Mouse (Mus musculus) C2C12 (cell line): ENCODE data around the gene Srsf2. TPM values are rescaled to one million over a fixed set of nuclear protein-coding genes. Genes with fewer than 3 reads are reported as not detected.
"Not testable (repeated sequence)": the region's sequence is repeated elsewhere in the genome, so short reads cannot be mapped to it uniquely, and the experiment has no call there.

Experiments
- H3K27me3 ChIP-seq: one replicate; pipeline ENCODE4 v1.6.1; 2011; ENCODE audit not compliant: control insufficient read depth, insufficient read depth, insufficient read length
- H3K36me3 ChIP-seq: one replicate; pipeline ENCODE4 v1.6.1; 2011; ENCODE audit not compliant: control insufficient read depth, insufficient read depth
- H3K4me3 ChIP-seq: one replicate; pipeline ENCODE4 v1.5.1; 2011; ENCODE audit warnings: mild to moderate bottlenecking, control low read depth; ENCODE audit not compliant: poor library complexity, insufficient read depth, severe bottlenecking
- H3K79me2 ChIP-seq: one replicate; pipeline ENCODE4 v1.6.1; 2011; ENCODE audit not compliant: control insufficient read depth, insufficient read depth
- H3K79me3 ChIP-seq: one replicate; pipeline ENCODE4 v1.6.1; 2011; ENCODE audit warnings: low read depth, control low read depth
- H3ac ChIP-seq: one replicate; pipeline ENCODE3; 2011; ENCODE audit warnings: low read depth; ENCODE audit not compliant: control insufficient read depth, insufficient read length
- CEBPB ChIP-seq: IDR thresholded peaks from one replicate; pipeline ENCODE4 v1.6.1; 2011; ENCODE audit warnings: low read depth, mild to moderate bottlenecking, control low read depth, moderate library complexity
- CTCF ChIP-seq: IDR thresholded peaks from one replicate; pipeline ENCODE4 v1.5.1; 2011; ENCODE audit not compliant: control insufficient read depth, insufficient read depth, insufficient read length
- FOSL1 ChIP-seq: IDR thresholded peaks from one replicate; pipeline ENCODE4 v1.8.0; 2011; ENCODE audit warnings: mild to moderate bottlenecking, low read length; ENCODE audit not compliant: poor library complexity, insufficient read depth, severe bottlenecking
- MAX ChIP-seq: IDR thresholded peaks from one replicate; pipeline ENCODE4 v1.6.1; 2011; ENCODE audit warnings: mild to moderate bottlenecking, control low read depth
- MYOD1 ChIP-seq: IDR thresholded peaks from one replicate; pipeline ENCODE4 v1.6.1; 2011; ENCODE audit warnings: low read depth; ENCODE audit not compliant: control insufficient read depth, insufficient read length
- MYOG ChIP-seq: IDR thresholded peaks from one replicate; pipeline ENCODE4 v1.6.1; 2011; ENCODE audit not compliant: control insufficient read depth, insufficient read length; ENCODE audit errors: extremely low read depth
- USF1 ChIP-seq: IDR thresholded peaks from one replicate; pipeline ENCODE4 v1.6.1; 2011; ENCODE audit warnings: low read depth, mild to moderate bottlenecking, control low read depth, moderate library complexity
- polyA plus RNA-seq: library from polyadenylated mRNA; unstranded; fragments of >200 nt; fragmentation: generic; extraction: Trizol; gene quantifications from one replicate; pipeline ENCODE4 v1.2.1, GENCODE M21; 2012; ENCODE audit warnings: missing spikeins

The Srsf2 gene
- polyA plus RNA-seq, 1 experiment = 326 TPM

- Histone ChIP-seq H3K36me3 (peaks cover 60% of the 10 kb centered on the region), H3K27me3 (no peaks in the 10 kb centered on the region), H3ac (peak overlapping the region; percentile 84), H3K4me3 (peak overlapping the region; percentile 98), H3K79me2 (peaks cover 91% of the 10 kb centered on the region), H3K79me3 (peaks cover 58% of the 10 kb centered on the region)
- TF ChIP-seq FOSL1 (no peak), MYOD1 (no peak)
Measured at GRCm38 (mm10) chr11:116851576-116852290, 1.2 kb downstream of the Srsf2 start.

- Histone ChIP-seq H3K4me3 (peak overlapping the region; percentile 98), H3ac (peak overlapping the region; percentile 66), H3K79me3 (peaks cover 58% of the 10 kb centered on the region), H3K79me2 (peaks cover 91% of the 10 kb centered on the region), H3K27me3 (no peaks in the 10 kb centered on the region), H3K36me3 (peaks cover 61% of the 10 kb centered on the region)
- TF ChIP-seq CEBPB = no peak
- TF ChIP-seq MYOD1 = no peak
Measured at GRCm38 (mm10) chr11:116850833-116851477, 1.9 kb downstream of the Srsf2 start.

GRCm38 (mm10) chr11:116850085-116850484 lies 2.8 kb downstream of the Srsf2 start:
- H3K79me2 ChIP-seq = peaks cover 92% of the 10 kb centered on the region
- peak overlapping the region; percentile 61 for H3ac ChIP-seq
- peaks cover 63% of the 10 kb centered on the region for H3K36me3 ChIP-seq
- peak overlapping the region; percentile 98 for H3K4me3 ChIP-seq
- TF ChIP-seq FOSL1 (no peak), MYOD1 (no peak), MAX (no peak), CEBPB (no peak), CTCF (no peak), USF1 (no peak), MYOG (no peak)
- H3K79me3 ChIP-seq = peaks cover 53% of the 10 kb centered on the region
- H3K27me3 ChIP-seq = no peaks in the 10 kb centered on the region

GRCm38 (mm10) chr11:116849587-116849986 lies 3.3 kb downstream of the Srsf2 start:
- no peak overlapping the region for H3K4me3 ChIP-seq
- TF ChIP-seq MAX (no peak), CTCF (no peak), MYOG (no peak), FOSL1 (no peak), CEBPB (no peak), USF1 (no peak), MYOD1 (no peak)
- H3K36me3 ChIP-seq = peaks cover 63% of the 10 kb centered on the region
- peaks cover 50% of the 10 kb centered on the region for H3K79me3 ChIP-seq
- no peaks in the 10 kb centered on the region for H3K27me3 ChIP-seq
- H3K79me2 ChIP-seq = peaks cover 92% of the 10 kb centered on the region
- no peak overlapping the region for H3ac ChIP-seq

- H3K27me3 ChIP-seq, H3K4me3 ChIP-seq, H3ac ChIP-seq: not testable (repeated sequence)
- H3K79me3 ChIP-seq = peaks cover 49% of the 10 kb centered on the region
- H3K36me3 ChIP-seq = peaks cover 63% of the 10 kb centered on the region
- peaks cover 92% of the 10 kb centered on the region for H3K79me2 ChIP-seq
Measured at GRCm38 (mm10) chr11:116848877-116849178, 4.1 kb downstream of the Srsf2 start.

- no peaks in the 10 kb centered on the region for H3K27me3 ChIP-seq
- TF ChIP-seq MYOD1 = no peak
- TF ChIP-seq CTCF = no peak
- TF ChIP-seq MAX = no peak
- TF ChIP-seq CEBPB = no peak
- TF ChIP-seq USF1 = no peak
- no peak for TF ChIP-seq FOSL1
- no peak for TF ChIP-seq MYOG
Measured at GRCm38 (mm10) chr11:116848086-116848876, 4.6 kb downstream of the Srsf2 start.

More at GRCm38 (mm10) chr11:116848086-116848876, 4.6 kb downstream of the Srsf2 start:
- no peak overlapping the region for H3K4me3 ChIP-seq
- peaks cover 63% of the 10 kb centered on the region for H3K36me3 ChIP-seq
- peaks cover 92% of the 10 kb centered on the region for H3K79me2 ChIP-seq
- peaks cover 48% of the 10 kb centered on the region for H3K79me3 ChIP-seq
- no peak overlapping the region for H3ac ChIP-seq
